Mouse (Mus musculus) heart, embryonic 15.5 days (tissue): ENCODE results near the gene Pdyn. TPM values are rescaled to one million over a fixed set of nuclear protein-coding genes. Genes with fewer than 3 reads are reported as not detected.

Source experiments
- ATAC-seq: fragments of 200-750 bp; cut with Nextera tagmentation; replicated peaks from 2 replicates; pipeline ENCODE4 v1.8.0; 2017; ENCODE audit warnings: low read depth, moderate TSS enrichment; ENCODE audit not compliant: insufficient number of reproducible peaks, insufficient read depth, low FRiP score
- H3K27ac ChIP-seq: fragments of 300-500 bp; sonication (generic); 2 replicates; pipeline ENCODE4 v1.5.1; 2015; ENCODE audit warnings: mild to moderate bottlenecking, inconsistent platforms
- H3K27me3 ChIP-seq: fragments of 300-500 bp; sonication (generic); 2 replicates; pipeline ENCODE4 v1.6.1; 2015; ENCODE audit warnings: inconsistent platforms
- H3K36me3 ChIP-seq: fragments of 300-500 bp; sonication (generic); 2 replicates; pipeline ENCODE4 v1.6.1; 2015; ENCODE audit warnings: mild to moderate bottlenecking, inconsistent platforms
- H3K4me1 ChIP-seq: fragments of 300-500 bp; sonication (generic); replicated peaks from 2 replicates; pipeline ENCODE4 v1.6.1; 2015; ENCODE audit warnings: inconsistent platforms
- H3K4me2 ChIP-seq: fragments of 300-500 bp; sonication (generic); 2 replicates; pipeline ENCODE4 v1.6.1; 2015; ENCODE audit warnings: inconsistent platforms, mild to moderate bottlenecking, moderate library complexity
- H3K4me3 ChIP-seq: fragments of 300-500 bp; sonication (generic); 2 replicates; pipeline ENCODE4 v1.5.1; 2015; ENCODE audit warnings: mild to moderate bottlenecking, inconsistent platforms
- H3K9ac ChIP-seq: fragments of 300-500 bp; sonication (generic); 2 replicates; pipeline ENCODE4 v1.6.1; 2015; ENCODE audit warnings: mild to moderate bottlenecking, inconsistent platforms
- H3K9me3 ChIP-seq: fragments of 300-500 bp; sonication (generic); replicated peaks from 2 replicates; pipeline ENCODE4 v1.6.1; 2016; ENCODE audit warnings: inconsistent platforms
- WGBS: fragments of 180-500 bp; shearing (Covaris S2); methylation state at CpG from one replicate; pipeline ENCODE4 v1.1.7; 2015; ENCODE audit warnings: mixed read lengths; 5-methylcytosine and 5-hydroxymethylcytosine counted together
- polyA plus RNA-seq: library from polyadenylated mRNA; unstranded; fragments of >200 nt; fragmentation: Nextera tagmentation; extraction: Ambion mirVana; gene quantifications from 2 replicates; pipeline ENCODE4 v1.2.1, GENCODE M21; 2015

Pdyn gene
- polyA plus RNA-seq = 0.13 and 0.33 TPM in 2 replicates

DNA sequence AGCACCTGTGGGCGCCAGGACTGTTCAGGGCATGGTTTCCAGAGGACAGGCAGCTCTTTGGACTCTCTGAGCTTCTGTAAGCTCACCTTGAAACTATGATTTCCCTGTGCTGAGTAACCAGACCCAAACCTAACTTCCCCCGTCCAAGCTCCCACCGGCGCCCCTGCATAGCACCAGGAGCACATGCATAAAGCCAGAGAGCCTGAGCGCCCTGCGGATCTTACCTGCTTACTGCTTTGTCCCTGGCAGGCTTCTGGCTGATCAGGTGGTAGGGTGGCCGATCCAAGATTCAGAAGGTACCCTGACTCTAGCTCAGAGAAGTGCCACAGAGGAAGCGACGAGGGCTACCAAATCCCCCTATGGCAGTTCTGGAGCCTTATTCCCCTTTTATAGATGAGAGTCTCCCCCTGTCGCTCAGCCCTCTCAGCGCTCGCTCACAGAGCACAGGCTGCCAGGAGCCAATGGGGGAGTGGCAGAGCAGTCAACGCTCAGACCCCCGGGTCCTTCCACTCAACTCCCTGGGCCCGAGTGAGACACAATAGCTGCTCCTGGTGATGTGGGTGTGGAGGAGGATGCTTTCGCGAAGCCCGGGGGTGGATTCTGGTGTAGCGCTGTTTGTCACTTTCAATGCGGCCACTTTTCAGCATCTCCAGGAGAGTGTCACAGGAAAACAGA lies at the start of gene Pdyn:
Gene Pdyn, minus strand, starts transcription at position 361 of the 675 bp plus-strand sequence.
- H3K9ac ChIP-seq = no peak within 1 kb of the TSS
- 0 out of 2 replicates have a peak, but pooled peaks cover 8% of the 10 kb centered on the region for H3K4me1 ChIP-seq
- peak within 1 kb of the TSS; percentile 38 for H3K4me2 ChIP-seq
- 10% methylated on average over 20 of the region's 20 CpGs for WGBS
- H3K9me3 ChIP-seq = no peaks in the 10 kb centered on the region
- H3K4me3 ChIP-seq = peak within 1 kb of the TSS; percentile 15
- peaks cover 64% of the 10 kb centered on the region for H3K27me3 ChIP-seq
- no peak within 1 kb of the TSS for H3K27ac ChIP-seq
- H3K36me3 ChIP-seq = no peaks in the 10 kb centered on the region
- ATAC-seq = no peak

DNA sequence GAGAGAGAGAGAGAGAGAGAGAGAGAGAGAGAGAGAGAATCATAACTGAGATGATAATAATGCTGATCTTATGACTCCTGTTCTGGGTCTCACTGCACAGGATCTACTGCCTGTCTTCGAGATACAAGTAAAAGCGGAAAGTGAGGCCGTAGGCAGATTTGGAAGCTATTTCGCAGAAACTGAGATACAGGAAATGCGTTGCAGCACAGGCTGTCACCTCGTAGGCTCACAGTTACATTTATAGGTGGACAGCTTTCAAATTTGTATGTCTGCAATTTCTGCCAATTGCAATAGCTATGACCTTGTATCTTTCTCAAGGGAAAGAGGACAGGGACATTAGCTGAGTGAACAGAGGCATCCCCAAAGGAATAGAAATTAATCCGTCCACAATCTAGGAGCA lies 42.4 kb upstream of the Pdyn start:
- Histone ChIP-seq H3K27ac (no peak overlapping the region), H3K27me3 (no peaks in the 10 kb centered on the region), H3K4me3 (no peak overlapping the region), H3K9me3 (no peaks in the 10 kb centered on the region), H3K9ac (no peak overlapping the region), H3K36me3 (no peaks in the 10 kb centered on the region), H3K4me1 (no peaks in the 10 kb centered on the region), H3K4me2 (no peak overlapping the region)
- no peak for ATAC-seq
- WGBS = 80% methylated on average over 7 of the region's 7 CpGs

DNA sequence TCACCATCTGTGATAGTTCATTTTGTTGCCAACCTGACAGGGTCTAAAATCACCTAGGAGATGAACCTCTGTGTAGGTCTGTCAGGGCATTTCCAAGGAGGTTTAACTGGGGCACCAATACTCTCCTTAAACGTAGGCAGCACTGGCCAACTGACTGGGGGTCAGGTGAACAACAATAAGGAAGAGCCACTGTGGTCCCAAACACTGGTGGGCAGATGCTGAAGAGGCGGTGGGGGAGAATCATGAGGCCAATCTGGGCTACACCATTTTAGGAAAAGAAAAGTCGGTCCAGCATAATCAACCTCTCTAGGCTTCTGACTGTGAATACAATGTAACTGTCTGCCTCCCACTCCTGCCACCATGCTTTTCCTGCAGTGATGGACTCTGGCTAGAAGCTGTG lies 40.9 kb upstream of the Pdyn start:
- H3K4me3 ChIP-seq = no peak overlapping the region
- no peak overlapping the region for H3K9ac ChIP-seq
- no peaks in the 10 kb centered on the region for H3K27me3 ChIP-seq
- no peak for ATAC-seq
- no peak overlapping the region for H3K27ac ChIP-seq
- no peaks in the 10 kb centered on the region for H3K36me3 ChIP-seq
- H3K9me3 ChIP-seq = no peaks in the 10 kb centered on the region
- no peaks in the 10 kb centered on the region for H3K4me1 ChIP-seq
- H3K4me2 ChIP-seq = no peak overlapping the region
- WGBS = 79% methylated on average over 3 of the region's 3 CpGs

DNA sequence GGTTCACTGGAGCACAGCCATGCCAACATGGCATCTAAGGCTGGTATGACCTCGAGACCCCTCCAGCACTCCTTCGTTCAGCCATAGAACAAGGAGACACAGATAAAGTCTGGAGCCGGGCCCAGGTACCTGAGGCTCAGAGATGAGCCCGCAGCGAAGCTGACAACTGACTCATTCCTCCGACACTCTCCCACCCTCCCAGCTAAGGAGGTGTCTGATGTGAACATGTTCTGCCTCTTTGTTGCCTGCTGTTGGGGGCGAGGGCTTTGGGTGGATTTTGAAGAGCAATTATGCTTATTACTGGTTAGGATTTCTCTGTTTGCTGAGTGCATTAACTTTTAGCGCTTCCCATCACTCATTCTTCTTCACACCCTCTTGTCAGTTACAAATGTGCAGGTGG lies 34.4 kb upstream of the Pdyn start:
- no peak overlapping the region for H3K27ac ChIP-seq
- H3K9ac ChIP-seq = no peak overlapping the region
- no peaks in the 10 kb centered on the region for H3K4me1 ChIP-seq
- no peak for ATAC-seq
- H3K4me3 ChIP-seq = no peak overlapping the region
- WGBS = 54% methylated on average over 8 of the region's 8 CpGs
- H3K9me3 ChIP-seq = no peaks in the 10 kb centered on the region
- H3K36me3 ChIP-seq = no peaks in the 10 kb centered on the region
- no peaks in the 10 kb centered on the region for H3K27me3 ChIP-seq
- H3K4me2 ChIP-seq = no peak overlapping the region

DNA sequence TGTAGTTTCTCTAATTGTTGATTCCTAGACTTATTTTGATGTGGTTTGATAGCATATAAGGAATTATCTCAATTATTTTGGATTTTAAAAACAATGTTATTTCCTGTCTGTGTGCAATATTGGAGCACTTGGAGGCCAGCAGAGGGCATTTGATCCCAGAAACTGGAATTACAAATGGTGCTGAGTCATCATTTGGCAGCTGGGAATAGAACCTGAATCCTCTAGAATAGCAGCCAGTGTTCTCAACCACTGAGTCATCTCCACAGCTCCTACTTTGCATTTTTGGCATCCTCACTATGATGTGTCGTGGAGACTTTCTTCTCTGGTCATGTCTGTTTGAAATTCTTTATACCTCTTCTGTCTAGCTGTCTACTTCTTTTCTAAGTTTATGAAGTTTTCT lies 30.0 kb upstream of the Pdyn start:
- H3K4me2 ChIP-seq = no peak overlapping the region
- H3K27ac ChIP-seq = no peak overlapping the region
- H3K4me1 ChIP-seq = no peaks in the 10 kb centered on the region
- H3K27me3 ChIP-seq = no peaks in the 10 kb centered on the region
- H3K4me3 ChIP-seq = no peak overlapping the region
- no peaks in the 10 kb centered on the region for H3K9me3 ChIP-seq
- 71% methylated on average over 1 of the region's 1 CpGs for WGBS
- ATAC-seq = no peak
- H3K9ac ChIP-seq = no peak overlapping the region
- H3K36me3 ChIP-seq = no peaks in the 10 kb centered on the region

DNA sequence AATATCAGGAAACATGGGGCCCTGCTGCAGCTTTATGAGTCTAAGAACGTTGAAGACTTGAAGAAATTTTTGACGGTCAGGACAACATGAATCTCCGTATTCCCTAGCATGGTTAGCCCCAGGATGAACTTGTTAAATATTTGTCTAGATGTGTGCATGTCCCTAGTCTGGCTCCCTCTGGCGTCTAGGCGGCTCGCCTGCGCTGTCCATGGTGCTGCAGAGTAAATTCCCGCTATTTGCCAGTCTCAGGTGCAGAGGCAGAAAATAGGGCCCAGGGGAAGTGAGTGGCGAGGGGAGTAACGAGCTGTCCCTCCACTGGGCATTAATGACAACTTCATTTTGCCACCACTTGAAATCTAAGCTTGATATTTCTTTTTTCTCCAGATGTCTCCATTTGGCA lies 16.0 kb upstream of the Pdyn start:
- H3K9me3 ChIP-seq = no peaks in the 10 kb centered on the region
- no peak for ATAC-seq
- WGBS = 18% methylated on average over 10 of the region's 10 CpGs
- H3K27ac ChIP-seq = no peak overlapping the region
- H3K4me3 ChIP-seq = no peak overlapping the region
- H3K4me2 ChIP-seq = no peak overlapping the region
- H3K9ac ChIP-seq = no peak overlapping the region
- H3K27me3 ChIP-seq = peaks cover 16% of the 10 kb centered on the region; the same call in 1 of the 2 replicates
- H3K36me3 ChIP-seq = no peaks in the 10 kb centered on the region
- H3K4me1 ChIP-seq = no peaks in the 10 kb centered on the region

DNA sequence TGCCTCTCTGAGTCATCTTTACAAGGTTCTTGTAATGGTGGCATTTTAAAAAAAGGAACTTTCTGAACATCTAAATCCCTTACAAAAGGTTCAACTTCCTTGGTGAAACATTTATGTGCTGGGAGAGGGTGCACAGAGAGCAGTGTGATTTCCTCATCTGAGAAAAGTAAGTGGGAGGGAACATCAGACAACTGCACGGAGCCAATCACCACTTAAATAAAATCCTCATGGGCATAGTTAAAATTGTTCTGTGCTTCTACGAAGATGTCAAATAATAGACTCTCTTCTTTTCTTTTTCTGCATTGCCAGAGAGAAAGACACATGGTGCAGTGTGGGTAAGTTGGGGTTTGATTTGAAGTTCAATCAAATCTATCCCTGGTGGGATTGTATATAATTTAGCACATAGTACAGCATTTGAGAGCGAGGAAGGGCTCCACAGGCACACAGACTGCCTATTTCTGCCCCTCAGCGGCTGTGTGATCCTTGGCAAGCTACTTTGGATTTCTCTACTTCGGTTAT lies 13.4 kb upstream of the Pdyn start:
- H3K4me2 ChIP-seq = no peak overlapping the region

DNA sequence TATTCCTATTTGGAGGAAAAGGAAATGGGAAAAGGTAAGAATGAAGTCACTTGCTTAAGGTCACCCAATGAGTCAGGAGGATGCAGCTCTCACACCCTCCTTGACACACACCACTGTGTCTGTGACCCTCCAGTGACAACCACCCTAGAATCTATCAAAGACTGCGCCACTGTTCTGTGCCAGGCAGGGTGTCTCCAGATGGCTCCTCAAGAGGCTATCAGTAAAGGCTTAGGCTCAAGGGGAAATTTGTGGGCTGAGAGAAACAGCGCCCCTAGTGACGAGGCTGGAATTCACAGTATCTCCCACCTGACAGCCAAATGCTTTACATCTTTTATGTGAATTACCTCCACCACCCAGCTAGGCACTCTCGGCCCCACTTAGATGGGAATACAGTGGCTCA lies 3.6 kb downstream of the Pdyn start:
- no peaks in the 10 kb centered on the region for H3K36me3 ChIP-seq
- H3K9me3 ChIP-seq = no peaks in the 10 kb centered on the region
- H3K4me2 ChIP-seq = no peak overlapping the region
- H3K4me3 ChIP-seq = no peak overlapping the region
- ATAC-seq = no peak
- H3K4me1 ChIP-seq = 0 out of 2 replicates have a peak, but pooled peaks cover 8% of the 10 kb centered on the region
- no peak overlapping the region for H3K27ac ChIP-seq
- H3K9ac ChIP-seq = no peak overlapping the region
- WGBS = 6% methylated on average over 4 of the region's 4 CpGs
- H3K27me3 ChIP-seq = peaks cover 55% of the 10 kb centered on the region

More for the DNA sequence above, 13.4 kb upstream of the Pdyn start:
- no peak for ATAC-seq
- Histone ChIP-seq H3K36me3 (no peaks in the 10 kb centered on the region), H3K27me3 (peaks cover 16% of the 10 kb centered on the region; the same call in 1 of the 2 replicates), H3K4me3 (no peak overlapping the region), H3K27ac (no peak overlapping the region), H3K4me1 (no peaks in the 10 kb centered on the region), H3K9me3 (no peaks in the 10 kb centered on the region), H3K9ac (no peak overlapping the region)
- 63% methylated on average over 5 of the region's 5 CpGs for WGBS

DNA sequence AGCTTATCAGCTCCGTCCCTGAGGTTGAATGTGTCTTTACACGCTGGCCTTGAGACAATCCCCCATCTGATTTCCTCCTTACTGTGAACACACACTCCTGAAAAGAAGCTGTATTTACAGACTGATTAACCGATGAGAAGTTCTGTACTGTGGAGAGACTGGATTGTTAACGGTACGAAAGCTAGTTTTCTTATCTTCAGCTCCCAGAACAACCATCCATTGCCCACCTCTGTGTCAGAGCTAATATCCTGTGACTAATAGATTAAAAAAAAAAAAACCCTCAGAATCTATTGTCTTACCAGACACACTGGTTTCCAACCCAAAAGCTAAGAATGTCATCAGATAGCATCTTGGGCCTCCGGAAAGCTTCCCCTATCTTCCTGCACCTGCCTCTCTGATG lies 5.3 kb downstream of the Pdyn start:
- no peak for ATAC-seq
- no peak overlapping the region for H3K9ac ChIP-seq
- no peak overlapping the region for H3K27ac ChIP-seq
- 54% methylated on average over 6 of the region's 6 CpGs for WGBS
- H3K4me1 ChIP-seq = peaks cover 6% of the 10 kb centered on the region; the same call in 1 of the 2 replicates
- peaks cover 39% of the 10 kb centered on the region for H3K27me3 ChIP-seq
- H3K4me2 ChIP-seq = no peak overlapping the region
- H3K4me3 ChIP-seq = no peak overlapping the region
- H3K9me3 ChIP-seq = no peaks in the 10 kb centered on the region
- H3K36me3 ChIP-seq = no peaks in the 10 kb centered on the region

DNA sequence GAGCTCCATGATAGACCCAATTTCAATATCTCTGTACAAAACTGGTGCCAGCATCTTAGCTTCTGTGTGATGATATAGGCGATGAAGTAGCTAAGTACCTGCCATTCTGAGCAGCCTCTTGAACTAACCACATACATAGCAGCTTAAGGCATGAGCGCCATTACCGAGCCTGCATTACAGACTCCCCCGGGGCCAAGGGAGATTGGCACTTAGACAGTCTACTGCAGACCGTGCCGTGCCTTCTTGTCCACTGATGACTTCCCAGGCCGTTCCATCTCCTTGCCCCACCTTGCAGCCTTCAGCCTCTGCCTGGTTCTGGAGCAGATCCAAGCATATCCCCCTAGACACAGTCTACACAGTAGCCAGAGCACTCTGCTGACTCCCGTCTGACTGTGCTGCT lies 7.0 kb downstream of the Pdyn start:
- 67% methylated on average over 8 of the region's 8 CpGs for WGBS
- Histone ChIP-seq H3K4me2 (no peak overlapping the region), H3K27ac (no peak overlapping the region), H3K4me1 (peaks cover 6% of the 10 kb centered on the region; the same call in 1 of the 2 replicates), H3K9ac (no peak overlapping the region), H3K9me3 (no peaks in the 10 kb centered on the region), H3K27me3 (peaks cover 24% of the 10 kb centered on the region), H3K4me3 (no peak overlapping the region), H3K36me3 (no peaks in the 10 kb centered on the region)
- no peak for ATAC-seq

DNA sequence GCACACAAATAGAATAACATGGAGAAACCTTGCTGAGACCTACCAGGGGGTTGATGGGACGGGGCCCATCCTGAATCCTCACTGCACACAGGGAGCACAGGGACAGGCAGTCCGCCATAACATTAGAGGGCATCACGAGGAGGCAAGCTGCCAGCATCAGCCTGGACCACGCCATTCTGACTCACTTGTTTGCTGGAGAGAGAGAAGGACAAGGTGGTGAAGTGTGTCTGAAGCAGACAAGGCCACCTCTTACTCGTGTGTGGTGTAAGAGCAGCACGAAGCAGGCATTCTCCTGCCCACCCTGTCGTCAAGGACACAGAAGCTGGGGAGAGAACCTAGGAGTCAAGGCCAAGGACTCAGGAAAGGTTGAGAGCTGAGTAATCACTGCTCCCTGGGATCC lies 9.9 kb downstream of the Pdyn start:
- H3K9me3 ChIP-seq = no peaks in the 10 kb centered on the region
- H3K4me3 ChIP-seq = no peak overlapping the region
- H3K4me2 ChIP-seq = no peak overlapping the region
- H3K4me1 ChIP-seq = peaks cover 6% of the 10 kb centered on the region; the same call in 1 of the 2 replicates
- H3K27me3 ChIP-seq = peaks cover 11% of the 10 kb centered on the region
- no peaks in the 10 kb centered on the region for H3K36me3 ChIP-seq
- 52% methylated on average over 7 of the region's 7 CpGs for WGBS
- H3K9ac ChIP-seq = no peak overlapping the region
- ATAC-seq = peak; percentile 81
- no peak overlapping the region; the same call in 1 of the 2 replicates for H3K27ac ChIP-seq
